Mouse (Mus musculus) left cerebral cortex, postnatal 10 days (tissue): ENCODE results near the gene Gm9821. TPM values are rescaled to one million over a fixed set of nuclear protein-coding genes. Genes with fewer than 3 reads are reported as not detected.

Experiments
- DNase-seq, 2 experiments: peaks; one replicate each; pipeline ENCODE4 v3.0.0; 2021 to 2022; ENCODE audit warnings: low spot score in 2 of 2, mixed read lengths in 1 of 2; ENCODE audit errors: extremely low spot score in 1 of 2
- intact Hi-C: fragments of 180-260 bp; cut with DNase I; formaldehyde crosslinking; loops from one replicate; pipeline ENCODE4 v1.15.1; 2025
- total RNA-seq, 2 experiments: library from RNA; stranded (reverse); gene quantifications; 2 replicates each; pipeline ENCODE4 v1.2.3; 2021

Gm9821 gene
- total RNA-seq, 2 experiments from 2014 or later: not detected

DNA sequence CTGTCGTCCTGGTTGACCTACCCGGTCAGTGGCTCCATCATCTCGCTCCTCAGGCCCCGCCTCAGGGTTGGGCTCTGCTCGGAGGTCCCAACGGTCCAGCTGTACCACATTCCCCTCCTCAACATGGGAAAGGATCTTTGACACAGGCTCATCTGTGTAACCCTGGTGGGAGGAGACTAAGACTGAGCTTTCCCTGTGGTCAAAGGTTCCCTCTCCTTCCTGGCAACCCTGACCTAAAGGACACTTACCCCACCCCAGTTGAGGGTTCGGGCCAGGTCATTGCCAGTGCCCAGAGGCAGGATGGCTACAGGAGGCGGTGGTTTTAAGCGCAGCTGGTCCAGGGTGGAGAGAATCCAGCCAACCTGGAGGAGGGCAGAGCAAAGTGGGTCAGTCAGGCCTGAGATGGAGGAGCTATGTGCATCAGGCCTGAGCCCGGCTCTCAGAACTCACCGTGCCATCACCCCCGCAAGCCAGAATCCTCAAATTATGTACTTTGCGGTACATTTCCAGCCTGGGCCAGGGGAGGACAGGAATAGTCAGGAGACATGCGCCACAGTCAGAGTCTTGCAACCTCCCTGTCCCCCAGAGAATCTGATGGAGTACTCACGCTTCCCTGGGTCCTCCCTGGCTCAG lies 6.1 kb upstream of the Gm9821 start:
- no peak for DNase-seq

DNA sequence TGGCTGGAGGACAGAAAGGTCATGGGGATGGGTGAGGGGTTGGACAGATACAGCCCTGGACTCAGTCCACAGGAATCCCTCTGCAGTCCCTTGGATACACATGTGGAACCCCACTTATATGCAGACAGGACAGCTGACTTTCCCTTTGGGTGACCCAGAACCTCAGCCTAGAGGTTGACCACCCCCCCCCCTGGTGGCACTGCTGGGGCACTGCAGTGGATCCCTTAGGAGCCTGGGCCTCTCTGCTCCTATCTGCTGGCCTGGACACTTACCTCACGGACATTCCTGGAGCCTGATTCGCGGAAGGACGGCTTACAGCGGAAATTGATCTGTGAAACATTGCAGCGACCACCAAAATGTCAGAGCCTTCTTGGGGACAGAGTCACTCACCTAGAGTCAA lies 3.1 kb upstream of the Gm9821 start:
- no peak for DNase-seq
- intact Hi-C loops: loop anchor here (5.0 kb wide), 2 partner anchors 40 to 115 kb away; no protein-coding TSS in a partner anchor

More for the DNA sequence above, 6.1 kb upstream of the Gm9821 start:
- intact Hi-C loops: no loop called here

DNA sequence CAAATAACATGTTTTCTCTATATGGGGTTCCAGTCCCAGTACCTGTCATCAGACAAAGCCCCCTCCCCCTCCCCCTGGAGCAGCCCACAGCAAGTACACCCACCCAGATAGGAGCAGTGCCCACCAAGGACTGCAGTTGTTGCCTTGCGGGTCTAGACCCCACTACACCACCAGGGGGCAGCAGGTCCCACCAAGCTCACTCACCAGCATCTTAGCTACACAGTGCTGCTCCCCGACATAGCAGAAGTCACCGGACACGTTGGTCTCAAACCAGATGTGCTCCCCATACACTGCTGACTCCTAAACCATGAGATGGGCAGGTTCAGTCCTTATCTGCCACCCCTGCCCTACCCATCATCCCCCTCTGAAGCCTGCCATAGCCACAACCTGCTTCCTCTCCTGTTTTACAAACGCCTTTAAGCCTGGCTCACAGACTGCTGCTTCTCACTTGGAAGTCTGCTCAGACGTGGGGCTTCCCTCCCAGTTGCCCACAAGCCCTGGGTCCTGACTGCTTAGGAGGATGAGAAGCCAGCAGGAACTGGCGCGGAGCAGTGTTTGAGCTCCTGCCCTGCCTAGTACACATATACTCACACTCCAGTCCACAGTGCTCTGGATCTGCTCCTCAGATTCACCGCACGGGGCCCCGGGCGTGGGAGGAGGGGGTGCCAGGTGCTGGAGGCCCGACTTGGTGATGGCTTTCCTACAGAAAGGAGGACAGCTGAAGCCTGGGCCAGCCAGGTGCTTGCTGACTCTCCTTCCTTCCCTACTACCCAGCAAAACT lies 1.1 kb upstream of the Gm9821 start:
- peak; percentile 80 to 83 for DNase-seq
- intact Hi-C loops: loop anchor here (5.0 kb wide), 2 partner anchors 38 to 113 kb away; no protein-coding TSS in a partner anchor

DNA sequence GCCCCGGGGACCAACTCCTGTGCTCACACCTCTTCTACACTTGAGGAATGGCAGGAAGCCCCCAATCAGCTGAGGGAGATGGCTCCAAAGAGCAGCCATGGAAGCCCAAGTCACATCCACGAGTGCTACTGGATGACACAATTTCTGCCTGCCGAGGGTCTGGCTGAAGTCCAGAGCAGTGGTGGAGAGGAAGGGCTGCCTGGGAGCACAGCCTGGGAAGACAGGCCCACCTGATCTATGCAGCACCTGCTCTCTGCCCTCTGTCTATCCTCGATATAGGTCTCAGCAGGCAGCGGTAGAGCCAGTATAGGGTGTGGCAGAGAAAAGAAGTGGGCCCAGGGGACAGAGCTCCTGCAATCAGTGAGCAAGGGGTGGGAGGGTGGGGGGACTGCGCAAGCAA lies 1.3 kb downstream of the Gm9821 start:
- no peak for DNase-seq
- intact Hi-C loops: no loop called here

- intact Hi-C loops: no loop called here
- DNase-seq: no peak
Measured at GRCm38 (mm10) chr2:91947397-91948150, 2.1 kb downstream of the Gm9821 start.

GRCm38 (mm10) chr2:91948151-91948509 lies 2.6 kb downstream of the Gm9821 start:
- intact Hi-C loops: no loop called here

DNA sequence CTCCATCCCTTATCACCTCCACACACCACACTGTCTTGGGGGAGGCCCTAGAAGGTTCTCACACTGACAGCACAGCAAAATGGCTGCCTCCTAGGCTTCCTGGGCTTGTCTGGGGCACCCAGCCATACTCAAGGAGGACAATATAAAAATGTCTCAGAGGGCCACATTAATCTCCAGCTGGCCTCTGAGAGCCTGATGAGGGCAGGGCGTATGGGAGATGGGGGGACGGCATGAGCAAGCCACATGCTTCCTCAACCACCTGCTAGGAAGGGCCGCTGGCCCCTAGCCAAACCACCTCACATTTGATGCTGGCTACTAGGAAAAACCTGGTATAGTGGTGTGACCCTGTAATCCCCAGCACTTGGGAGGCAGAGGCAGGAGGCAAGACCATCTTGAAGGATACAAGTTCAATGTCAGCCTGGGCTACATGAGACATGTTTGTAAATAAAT lies 3.3 kb downstream of the Gm9821 start:
- no peak for DNase-seq
- intact Hi-C loops: no loop called here

More at GRCm38 (mm10) chr2:91948151-91948509, 2.6 kb downstream of the Gm9821 start:
- DNase-seq: no peak

- intact Hi-C loops: no loop called here
- peak in 1 of 2 experiments; percentile 84 for DNase-seq
Measured at GRCm38 (mm10) chr2:91949411-91950274, 4.1 kb downstream of the Gm9821 start.

DNA sequence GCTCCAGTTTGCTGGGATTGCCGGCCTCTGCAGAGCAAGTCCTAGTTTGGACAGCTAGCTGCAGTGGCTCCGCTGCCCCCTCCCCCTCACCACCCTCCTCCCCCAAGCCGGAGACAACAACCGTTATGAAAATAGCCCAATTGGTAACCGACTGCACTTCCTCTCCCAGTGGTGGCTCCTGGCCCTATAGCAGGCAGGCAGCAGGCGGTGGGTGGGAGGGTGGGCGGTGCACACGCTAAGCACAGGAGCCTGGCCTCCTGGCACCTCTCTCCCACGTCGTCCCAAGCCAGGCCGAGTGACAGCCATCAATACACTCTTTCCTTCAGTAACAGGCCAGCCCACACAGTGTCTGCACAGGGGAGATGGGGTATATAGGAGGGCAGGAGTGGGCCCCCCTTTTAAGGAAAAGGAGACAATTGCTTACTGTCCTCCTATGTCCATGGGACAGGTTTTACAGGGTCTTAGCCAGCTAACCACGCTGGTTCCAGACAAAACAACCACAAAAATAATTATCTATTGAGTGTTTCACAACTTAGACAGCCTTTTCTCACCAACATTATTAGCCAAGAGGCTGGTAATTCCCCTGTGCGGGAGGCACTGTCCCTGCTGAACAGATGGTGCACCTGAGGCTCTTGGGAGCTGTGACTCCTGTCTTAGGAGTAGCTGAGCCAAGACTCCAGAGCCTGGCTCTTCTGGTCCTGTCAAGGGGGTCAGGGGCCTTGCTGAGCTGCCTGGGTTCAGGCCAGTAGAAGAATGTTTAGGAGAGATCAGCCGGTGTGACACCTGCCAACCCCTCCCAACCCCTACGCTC lies 5.0 kb downstream of the Gm9821 start:
- intact Hi-C loops: no loop called here

GRCm38 (mm10) chr2:91953825-91954224 lies 8.3 kb downstream of the Gm9821 start:
- peak in 1 of 2 experiments; percentile 92 for DNase-seq
- intact Hi-C loops: no loop called here

More for the DNA sequence above, 5.0 kb downstream of the Gm9821 start:
- DNase-seq: peak in 1 of 2 experiments; percentile 77

DNA sequence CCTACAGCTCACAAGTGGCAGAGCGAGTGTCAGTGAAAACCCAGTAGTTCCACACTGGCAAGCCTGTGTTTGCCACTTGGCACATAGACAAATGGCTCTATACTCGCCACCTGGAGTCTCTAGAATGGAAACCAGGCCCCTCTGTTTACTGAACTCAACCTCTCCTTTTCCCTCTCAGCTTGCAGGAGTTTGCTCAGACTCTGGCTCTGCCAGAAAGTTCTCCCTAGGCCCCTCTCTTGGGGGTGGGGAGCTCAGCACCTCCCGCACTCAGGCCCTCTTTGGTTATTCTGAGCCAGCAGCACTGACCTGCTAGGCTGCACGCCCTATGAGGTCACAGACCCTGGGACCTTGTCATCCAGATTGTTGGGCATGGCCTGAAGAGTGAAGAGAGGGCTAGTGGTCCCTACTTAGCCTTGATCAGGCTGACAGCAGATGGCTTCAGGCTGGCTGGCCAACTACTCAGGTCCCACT lies 9.7 kb downstream of the Gm9821 start:
- no peak for DNase-seq
- intact Hi-C loops: no loop called here

GRCm38 (mm10) chr2:91955875-91956274 lies 10.4 kb downstream of the Gm9821 start:
- intact Hi-C loops: no loop called here
- no peak for DNase-seq

DNA sequence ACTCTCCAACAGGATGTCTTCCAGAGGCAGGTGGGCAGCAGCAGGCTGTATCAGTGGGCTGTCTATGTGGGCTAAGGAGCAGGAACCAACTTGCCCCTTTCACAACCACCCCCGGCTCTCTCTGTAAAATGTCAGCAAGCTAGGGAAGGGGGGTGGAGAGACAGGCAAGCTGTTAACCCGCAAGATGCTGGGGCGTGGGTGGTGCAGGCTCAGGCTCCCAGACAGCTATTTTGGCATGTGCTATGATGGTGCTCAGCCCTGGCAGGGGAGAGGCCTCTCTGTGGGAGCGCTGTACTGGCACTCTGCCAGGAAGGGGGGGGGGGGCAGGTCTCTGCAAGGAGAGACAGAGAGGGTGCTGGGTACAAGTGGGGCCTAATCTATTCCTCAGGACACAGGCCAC lies 11.6 kb downstream of the Gm9821 start:
- intact Hi-C loops: no loop called here
- DNase-seq: peak; percentile 77 to 82

- no peak for DNase-seq
- intact Hi-C loops: no loop called here
Measured at GRCm38 (mm10) chr2:91958049-91958448, 12.5 kb downstream of the Gm9821 start.

DNA sequence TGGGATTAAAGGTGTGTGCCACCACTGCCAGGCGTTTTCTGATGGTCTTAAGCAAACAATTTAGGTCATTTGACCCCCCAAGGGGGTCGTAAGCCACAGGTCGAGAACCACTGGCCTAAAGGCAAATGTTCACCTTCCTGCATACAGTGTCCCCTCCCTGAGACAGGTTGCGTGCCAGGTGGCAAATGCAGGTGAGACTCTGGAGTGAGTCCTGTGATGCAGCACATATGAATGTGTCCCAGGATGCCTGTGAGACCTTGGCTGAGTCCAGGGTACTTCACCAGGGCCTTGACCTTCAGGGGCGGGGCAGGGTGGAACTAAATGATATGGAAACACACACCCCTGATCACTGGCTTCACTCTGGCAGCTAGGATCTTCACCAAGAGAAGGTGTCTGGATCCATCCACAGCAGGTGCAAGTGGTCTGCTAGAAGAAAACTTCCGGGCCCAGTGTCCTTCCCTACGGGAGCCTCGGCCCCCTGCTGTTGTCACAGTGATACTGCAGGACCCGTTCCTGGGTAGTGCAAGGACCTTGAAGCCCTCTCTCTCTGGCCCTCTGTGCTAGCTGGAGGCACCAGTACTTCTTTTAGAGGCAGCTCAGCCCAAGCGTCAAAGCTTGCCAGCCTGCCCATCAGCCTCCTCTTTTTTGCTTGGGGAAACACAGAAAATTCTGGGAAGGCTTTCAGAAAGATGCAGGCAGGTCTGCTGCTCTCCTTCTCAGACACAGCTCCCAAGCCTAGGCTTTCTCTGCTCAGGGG lies 13.4 kb downstream of the Gm9821 start:
- intact Hi-C loops: no loop called here
- DNase-seq: peak in 1 of 2 experiments; percentile 76

GRCm38 (mm10) chr2:91959544-91960410 lies 14.3 kb downstream of the Gm9821 start:
- intact Hi-C loops: no loop called here

More at GRCm38 (mm10) chr2:91959544-91960410, 14.3 kb downstream of the Gm9821 start:
- no peak for DNase-seq
